Mouse (Mus musculus): ENCODE results near the gene Aff4. TPM values are rescaled to one million over a fixed set of nuclear protein-coding genes. Genes with fewer than 3 reads are reported as not detected.
"Not testable (repeated sequence)": the region's sequence is repeated elsewhere in the genome, so short reads cannot be mapped to it uniquely, and the experiment has no call there.

Gene Aff4
- total and polyA plus RNA-seq, 2 experiments from 2014 or later: 36.0 to 70.1 TPM

GRCm38 (mm10) chr11:53332076-53332680, 18.5 kb upstream of the Aff4 start:
- no peaks in the 10 kb centered on the region for H3K9me3 ChIP-seq (replicated peaks; ENCODE audit: control insufficient read depth, low read length)
- no peak overlapping the region for H3K4me3 ChIP-seq (ENCODE audit: low read depth, low read length)
- H3K27ac ChIP-seq (ENCODE audit: low read depth): no peak overlapping the region
- no peak for TF ChIP-seq CTCF (IDR thresholded peaks at IDR 0.05; ENCODE audit: low read depth)
- no peak for TF ChIP-seq EP300 (IDR thresholded peaks at IDR 0.05; ENCODE audit: low read depth)
- WGBS: 81% methylated on average over 14 of the region's 14 CpGs
- no peak for ATAC-seq (ENCODE audit: insufficient read depth, low read depth)
- no peak for DNase-seq (ENCODE audit: low spot score)
- no peak overlapping the region for H3K9ac ChIP-seq (replicated peaks; ENCODE audit: low read depth, low read length)
- no peaks in the 10 kb centered on the region for H3K27me3 ChIP-seq (ENCODE audit: control insufficient read depth, insufficient read depth, low read length)
- H3K4me2 ChIP-seq (ENCODE audit: low read depth, low read length): no peak overlapping the region
- peaks cover 56% of the 10 kb centered on the region for H3K36me3 ChIP-seq (replicated peaks; ENCODE audit: control insufficient read depth, insufficient read depth, low read length)
- no peaks in the 10 kb centered on the region for H3K4me1 ChIP-seq (ENCODE audit: control insufficient read depth, insufficient read depth)

GRCm38 (mm10) chr11:53335505-53336181, 15.0 kb upstream of the Aff4 start:
- Histone ChIP-seq H3K27ac (ENCODE audit: low read depth) (no peak overlapping the region), H3K9ac (replicated peaks; ENCODE audit: low read depth, low read length) (no peak overlapping the region), H3K4me3 (ENCODE audit: low read depth, low read length) (no peak overlapping the region), H3K9me3 (replicated peaks; ENCODE audit: control insufficient read depth, low read length) (no peaks in the 10 kb centered on the region), H3K4me2 (ENCODE audit: low read depth, low read length) (no peak overlapping the region), H3K36me3 (replicated peaks; ENCODE audit: control insufficient read depth, insufficient read depth, low read length) (peaks cover 24% of the 10 kb centered on the region), H3K27me3 (ENCODE audit: control insufficient read depth, insufficient read depth, low read length) (no peaks in the 10 kb centered on the region), H3K4me1 (ENCODE audit: control insufficient read depth, insufficient read depth) (no peaks in the 10 kb centered on the region)
- DNase-seq (ENCODE audit: low spot score): no peak
- 39% methylated on average over 3 of the region's 3 CpGs for WGBS
- ATAC-seq (ENCODE audit: insufficient read depth, low read depth): no peak
- TF ChIP-seq CTCF (IDR thresholded peaks at IDR 0.05; ENCODE audit: low read depth): no peak
- TF ChIP-seq EP300 (IDR thresholded peaks at IDR 0.05; ENCODE audit: low read depth): no peak

- Histone ChIP-seq H3K9ac (replicated peaks; ENCODE audit: low read depth, low read length) (no peak overlapping the region), H3K9me3 (replicated peaks; ENCODE audit: control insufficient read depth, low read length) (no peaks in the 10 kb centered on the region), H3K27me3 (ENCODE audit: control insufficient read depth, insufficient read depth, low read length) (no peaks in the 10 kb centered on the region), H3K4me2 (ENCODE audit: low read depth, low read length) (no peak overlapping the region), H3K36me3 (replicated peaks; ENCODE audit: control insufficient read depth, insufficient read depth, low read length) (peaks cover 19% of the 10 kb centered on the region), H3K4me1 (ENCODE audit: control insufficient read depth, insufficient read depth) (no peaks in the 10 kb centered on the region), H3K4me3 (ENCODE audit: low read depth, low read length) (no peak overlapping the region), H3K27ac (ENCODE audit: low read depth) (no peak overlapping the region)
- DNase-seq (ENCODE audit: low spot score) (no peak), ATAC-seq (ENCODE audit: insufficient read depth, low read depth) (no peak)
- TF ChIP-seq CTCF (IDR thresholded peaks at IDR 0.05; ENCODE audit: low read depth) (no peak), EP300 (IDR thresholded peaks at IDR 0.05; ENCODE audit: low read depth) (no peak)
These were observed 14.5 kb upstream of the Aff4 start for GRCm38 (mm10) chr11:53336182-53336571.

- no peak for ATAC-seq (ENCODE audit: insufficient read depth, low read depth)
- Histone ChIP-seq H3K27ac (ENCODE audit: low read depth) (no peak overlapping the region), H3K36me3 (replicated peaks; ENCODE audit: control insufficient read depth, insufficient read depth, low read length) (peaks cover 12% of the 10 kb centered on the region), H3K4me3 (ENCODE audit: low read depth, low read length) (no peak overlapping the region), H3K4me2 (ENCODE audit: low read depth, low read length) (no peak overlapping the region), H3K9me3 (replicated peaks; ENCODE audit: control insufficient read depth, low read length) (no peaks in the 10 kb centered on the region), H3K9ac (replicated peaks; ENCODE audit: low read depth, low read length) (no peak overlapping the region), H3K27me3 (ENCODE audit: control insufficient read depth, insufficient read depth, low read length) (no peaks in the 10 kb centered on the region), H3K4me1 (ENCODE audit: control insufficient read depth, insufficient read depth) (no peaks in the 10 kb centered on the region)
- 42% methylated on average over 1 of the region's 1 CpGs for WGBS
- TF ChIP-seq EP300 (IDR thresholded peaks at IDR 0.05; ENCODE audit: low read depth) (no peak), CTCF (IDR thresholded peaks at IDR 0.05; ENCODE audit: low read depth) (no peak)
- DNase-seq (ENCODE audit: low spot score): no peak
These were observed 13.7 kb upstream of the Aff4 start for GRCm38 (mm10) chr11:53336924-53337323.

GRCm38 (mm10) chr11:53337684-53338083, 12.9 kb upstream of the Aff4 start:
- no peak overlapping the region for H3K4me3 ChIP-seq (ENCODE audit: low read depth, low read length)
- H3K27ac ChIP-seq (ENCODE audit: low read depth): no peak overlapping the region
- H3K9ac ChIP-seq (replicated peaks; ENCODE audit: low read depth, low read length): no peak overlapping the region
- no peaks in the 10 kb centered on the region for H3K27me3 ChIP-seq (ENCODE audit: control insufficient read depth, insufficient read depth, low read length)
- H3K36me3 ChIP-seq (replicated peaks; ENCODE audit: control insufficient read depth, insufficient read depth, low read length): peaks cover 4% of the 10 kb centered on the region
- H3K9me3 ChIP-seq (replicated peaks; ENCODE audit: control insufficient read depth, low read length): no peaks in the 10 kb centered on the region
- ATAC-seq (ENCODE audit: insufficient read depth, low read depth) (no peak), DNase-seq (ENCODE audit: low spot score) (no peak)
- TF ChIP-seq CTCF (IDR thresholded peaks at IDR 0.05; ENCODE audit: low read depth): no peak
- TF ChIP-seq EP300 (IDR thresholded peaks at IDR 0.05; ENCODE audit: low read depth): no peak
- no peaks in the 10 kb centered on the region for H3K4me1 ChIP-seq (ENCODE audit: control insufficient read depth, insufficient read depth)
- no peak overlapping the region for H3K4me2 ChIP-seq (ENCODE audit: low read depth, low read length)
- 57% methylated on average over 8 of the region's 8 CpGs for WGBS

GRCm38 (mm10) chr11:53341019-53341418, 9.6 kb upstream of the Aff4 start:
- H3K27me3 ChIP-seq (ENCODE audit: control insufficient read depth, insufficient read depth, low read length); DNase-seq (ENCODE audit: low spot score); ATAC-seq (ENCODE audit: insufficient read depth, low read depth); H3K4me2 ChIP-seq (ENCODE audit: low read depth, low read length); H3K36me3 ChIP-seq (replicated peaks; ENCODE audit: control insufficient read depth, insufficient read depth, low read length); H3K27ac ChIP-seq (ENCODE audit: low read depth); H3K9ac ChIP-seq (replicated peaks; ENCODE audit: low read depth, low read length); H3K4me1 ChIP-seq (ENCODE audit: control insufficient read depth, insufficient read depth); H3K9me3 ChIP-seq (replicated peaks; ENCODE audit: control insufficient read depth, low read length); H3K4me3 ChIP-seq (ENCODE audit: low read depth, low read length): not testable (repeated sequence)
- 87% methylated on average over 9 of the region's 10 CpGs for WGBS
